Mouse (Mus musculus): Measurements from ENCODE around the gene Slc35d3.

GRCm38 (mm10) chr10:19875346-19875745 lies 24.1 kb upstream of the Slc35d3 start:
- no peak for TF ChIP-seq CTCF (IDR thresholded peaks at IDR 0.05; ENCODE audit: insufficient read depth, low read depth, low read length)
- no peak for TF ChIP-seq POLR2A (IDR thresholded peaks at IDR 0.05; ENCODE audit: insufficient read depth, low read depth, low read length)
